Mouse (Mus musculus): ENCODE measurements around the gene Foxn2.
"Not testable (repeated sequence)": the region's sequence is repeated elsewhere in the genome, so short reads cannot be mapped to it uniquely, and the experiment has no call there.

The Foxn2 gene

DNA sequence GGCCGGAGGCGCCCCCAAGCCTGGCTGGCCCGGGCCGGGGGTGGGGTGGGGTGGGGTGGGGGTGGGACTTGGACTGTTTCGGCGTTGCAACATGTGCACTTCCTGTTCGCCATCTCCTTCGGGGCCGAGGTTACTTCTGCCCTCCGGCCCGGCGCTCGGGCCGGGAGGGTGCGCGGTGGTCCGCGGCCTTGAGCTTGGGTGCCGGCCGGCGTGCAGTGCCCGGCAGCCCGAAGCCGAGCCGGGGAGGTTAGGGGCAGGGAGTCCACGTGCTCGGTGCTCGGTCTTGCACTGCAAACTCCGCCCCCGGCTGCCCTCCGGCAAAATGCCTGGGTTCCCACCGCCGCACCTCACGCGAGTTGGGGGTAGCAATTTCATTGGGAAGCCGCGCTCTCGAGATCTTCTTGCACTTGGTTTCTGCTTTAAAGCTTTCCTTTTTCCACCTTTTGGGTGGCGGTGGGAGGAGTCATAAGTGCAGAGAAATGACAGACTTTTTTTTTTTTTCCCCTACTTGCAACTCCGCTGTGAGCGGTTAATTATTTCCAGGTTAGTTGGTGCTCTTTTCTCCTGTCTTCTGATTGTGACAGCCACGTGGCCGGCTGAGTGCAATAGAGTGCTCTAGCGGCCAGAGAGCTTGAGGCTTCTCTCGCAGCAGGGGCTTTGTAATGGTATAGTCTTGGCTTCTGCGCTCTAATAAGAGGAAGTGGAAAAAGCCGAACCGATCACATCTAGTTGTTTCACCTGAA is 1.1 kb downstream of the Foxn2 start:
- peak; percentile 87 for DNase-seq (ENCODE audit: extremely low spot score)

DNA sequence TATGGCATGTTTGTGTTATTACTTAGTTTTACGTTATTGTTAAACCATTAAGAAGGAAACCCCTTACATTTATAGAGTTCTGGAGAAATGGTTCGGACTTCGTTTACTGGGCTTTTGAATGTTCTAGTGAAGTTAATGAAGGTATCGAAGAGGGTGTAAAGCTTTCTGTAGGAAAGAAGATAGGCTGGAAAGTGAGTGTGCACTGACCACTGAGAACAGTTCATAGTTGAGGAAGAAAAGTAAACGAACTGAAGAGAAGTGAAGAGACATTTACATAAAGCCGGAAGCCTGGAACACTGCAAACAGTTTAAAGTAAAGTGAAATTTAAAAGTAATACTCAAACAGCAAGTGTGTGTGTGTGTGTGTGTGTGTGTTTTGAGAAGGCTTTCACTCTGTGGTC is 2.1 kb downstream of the Foxn2 start:
- no peak for DNase-seq (ENCODE audit: extremely low spot score)

DNA sequence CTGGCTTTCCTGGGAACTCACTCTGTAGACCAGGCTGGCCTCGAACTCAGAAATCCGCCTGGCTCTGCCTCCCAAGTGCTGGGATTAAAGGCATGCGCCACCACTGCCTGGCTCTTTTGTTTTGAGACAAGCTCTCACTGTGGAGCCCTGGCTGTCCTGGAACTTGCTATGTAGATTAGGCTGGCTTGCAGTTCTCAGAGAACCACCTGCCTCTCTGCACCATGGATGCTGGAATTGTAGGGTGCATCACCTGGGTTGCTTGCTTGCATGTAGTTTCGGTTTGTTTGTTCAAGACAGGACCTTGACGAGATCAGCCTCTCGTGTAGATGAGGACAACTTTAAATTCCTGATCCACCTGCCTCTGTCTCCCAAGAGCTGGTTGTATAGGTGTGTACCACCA is 2.7 kb downstream of the Foxn2 start:
- no peak for DNase-seq (ENCODE audit: extremely low spot score)

DNA sequence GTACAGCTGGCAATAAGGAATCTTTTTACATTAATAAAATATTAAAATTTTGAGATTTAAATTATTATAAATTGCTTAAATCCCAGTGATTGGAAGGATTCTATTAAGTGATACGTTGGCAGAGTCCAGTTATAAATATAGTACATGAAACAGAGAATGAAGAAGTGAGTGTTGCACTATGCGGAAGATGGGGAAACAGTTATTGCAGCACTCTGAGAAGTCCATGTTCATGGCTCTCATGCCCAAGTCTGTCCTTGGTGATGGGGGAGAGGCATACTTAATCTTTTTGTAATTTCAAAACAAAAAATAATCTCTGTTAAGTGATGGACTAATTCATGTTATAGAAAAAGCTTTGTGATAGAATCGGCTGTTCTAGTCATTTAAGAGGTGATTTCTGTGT is 17.6 kb downstream of the Foxn2 start:
- DNase-seq (ENCODE audit: extremely low spot score): no peak

DNA sequence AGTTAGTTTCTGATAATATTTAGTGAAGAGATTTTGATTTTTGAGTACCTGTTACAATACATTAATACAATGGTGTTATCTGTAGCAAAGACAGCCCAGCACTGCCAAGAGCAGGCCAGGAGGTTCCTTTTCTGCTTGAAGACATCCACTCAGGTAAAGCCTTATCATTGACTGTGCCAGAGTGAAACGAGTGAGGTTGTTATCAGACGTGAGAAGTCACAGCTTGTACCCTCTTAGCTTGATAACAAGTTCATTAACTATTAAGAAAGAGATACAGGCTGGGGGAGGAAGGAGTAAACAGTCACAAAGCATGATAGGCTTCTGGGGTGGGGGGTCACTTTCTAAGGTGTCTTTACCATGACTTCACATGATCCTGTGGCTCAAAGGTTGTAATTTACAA is 19.0 kb downstream of the Foxn2 start:
- DNase-seq (ENCODE audit: extremely low spot score): no peak

DNA sequence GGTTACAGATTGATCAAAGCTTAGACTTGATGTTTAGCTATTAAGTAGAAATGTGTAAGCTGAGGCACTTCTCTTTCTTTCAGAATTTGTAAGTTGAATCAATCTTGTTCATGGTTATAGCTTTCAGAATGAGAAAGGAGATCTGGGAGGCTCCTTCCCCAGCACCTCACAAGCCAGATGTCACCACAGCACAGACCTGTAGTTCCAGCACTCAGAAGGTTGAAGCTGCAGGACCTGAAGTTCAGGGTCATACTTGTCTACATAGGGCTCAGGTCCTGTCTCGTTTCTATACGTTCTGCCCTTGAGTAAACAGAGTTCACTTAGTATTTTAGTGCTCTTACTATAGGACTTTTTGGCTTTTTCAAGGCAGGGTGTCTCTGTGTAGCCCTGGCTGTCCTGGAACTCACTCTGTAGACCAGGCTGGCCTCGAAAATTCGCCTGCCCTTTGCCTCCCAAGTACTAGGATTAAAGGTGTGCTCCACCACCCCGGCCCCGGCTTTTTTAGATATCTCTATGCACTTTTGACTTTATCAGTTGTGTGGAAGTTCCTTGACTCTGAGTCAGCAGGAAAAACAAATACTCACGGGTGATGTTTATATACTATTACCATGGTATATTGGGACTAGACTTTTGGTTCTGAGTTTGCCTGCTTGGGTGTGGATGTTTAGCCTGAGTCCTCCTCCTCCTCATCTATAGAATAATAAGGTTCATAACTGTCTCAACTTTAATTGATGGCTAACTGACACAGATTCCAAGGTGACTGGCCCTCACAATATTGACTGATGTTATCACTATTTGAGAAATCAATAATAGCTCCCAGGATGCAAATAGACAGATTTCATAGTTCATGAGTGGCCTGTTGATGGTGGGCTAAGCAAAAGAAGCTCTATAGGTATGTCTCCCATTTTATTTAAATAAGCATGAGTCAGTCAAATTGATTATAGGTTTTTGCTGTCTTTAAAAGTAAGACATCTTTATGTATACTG is 19.7 kb downstream of the Foxn2 start:
- no peak for DNase-seq (ENCODE audit: extremely low spot score)

DNA sequence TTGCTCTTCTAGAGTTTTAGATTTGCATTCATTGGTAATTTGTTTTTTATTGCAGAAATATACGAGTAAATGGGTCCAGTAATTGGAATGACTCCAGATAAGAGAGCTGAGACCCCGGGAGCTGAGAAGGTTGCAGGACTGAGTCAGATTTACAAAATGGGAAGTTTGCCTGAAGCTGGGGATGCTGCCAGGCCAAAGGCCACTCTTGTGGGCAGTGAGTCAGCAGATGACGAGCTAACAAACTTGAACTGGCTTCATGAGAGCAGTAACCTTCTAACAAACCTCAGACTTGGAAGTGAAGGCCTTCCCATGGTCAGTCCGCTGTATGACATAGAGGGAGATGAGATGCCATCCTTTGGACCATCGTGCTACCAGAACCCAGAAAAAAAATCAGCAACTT is 22.1 kb downstream of the Foxn2 start:
- DNase-seq (ENCODE audit: extremely low spot score): no peak

DNA sequence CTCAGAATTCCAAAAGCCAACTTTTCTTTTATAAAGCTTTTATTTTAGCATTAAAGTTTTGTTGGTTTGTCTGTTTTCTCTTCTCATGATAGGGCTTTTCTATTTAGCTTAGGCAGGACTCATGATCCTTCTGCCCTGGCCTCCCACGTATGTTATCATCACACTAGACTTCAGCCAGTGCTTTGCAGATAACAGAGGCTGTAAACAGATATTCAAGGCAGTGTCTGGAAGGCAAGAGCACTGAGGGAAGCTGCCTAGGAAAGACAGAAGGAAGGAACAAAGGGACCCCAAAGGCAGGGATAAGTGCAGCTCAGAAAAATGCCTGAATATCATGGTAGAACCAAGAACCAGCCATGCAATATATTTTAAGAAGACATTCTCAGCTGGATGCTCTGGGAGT is 26.1 kb downstream of the Foxn2 start:
- no peak for DNase-seq (ENCODE audit: extremely low spot score)

DNA sequence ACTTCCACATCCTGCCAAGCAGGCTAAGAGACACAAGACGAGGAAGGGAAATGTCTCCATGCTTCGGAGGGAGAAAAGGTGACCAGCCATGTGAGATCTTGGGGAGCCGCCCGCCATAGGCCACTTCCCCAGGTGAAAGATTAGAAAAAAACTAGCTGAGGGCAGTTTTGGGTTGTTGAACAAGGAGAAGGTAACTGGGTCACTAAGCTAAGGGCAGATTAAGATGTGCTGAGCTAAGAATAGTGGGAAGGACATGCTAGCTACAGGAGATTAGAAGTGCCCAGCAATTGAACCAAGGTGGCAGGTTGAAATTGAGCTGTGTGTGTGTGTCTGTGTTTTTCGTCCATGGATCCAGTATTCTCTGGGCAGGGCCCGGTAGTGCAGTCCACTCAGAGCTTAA is 27.2 kb downstream of the Foxn2 start:
- DNase-seq (ENCODE audit: extremely low spot score): no peak

DNA sequence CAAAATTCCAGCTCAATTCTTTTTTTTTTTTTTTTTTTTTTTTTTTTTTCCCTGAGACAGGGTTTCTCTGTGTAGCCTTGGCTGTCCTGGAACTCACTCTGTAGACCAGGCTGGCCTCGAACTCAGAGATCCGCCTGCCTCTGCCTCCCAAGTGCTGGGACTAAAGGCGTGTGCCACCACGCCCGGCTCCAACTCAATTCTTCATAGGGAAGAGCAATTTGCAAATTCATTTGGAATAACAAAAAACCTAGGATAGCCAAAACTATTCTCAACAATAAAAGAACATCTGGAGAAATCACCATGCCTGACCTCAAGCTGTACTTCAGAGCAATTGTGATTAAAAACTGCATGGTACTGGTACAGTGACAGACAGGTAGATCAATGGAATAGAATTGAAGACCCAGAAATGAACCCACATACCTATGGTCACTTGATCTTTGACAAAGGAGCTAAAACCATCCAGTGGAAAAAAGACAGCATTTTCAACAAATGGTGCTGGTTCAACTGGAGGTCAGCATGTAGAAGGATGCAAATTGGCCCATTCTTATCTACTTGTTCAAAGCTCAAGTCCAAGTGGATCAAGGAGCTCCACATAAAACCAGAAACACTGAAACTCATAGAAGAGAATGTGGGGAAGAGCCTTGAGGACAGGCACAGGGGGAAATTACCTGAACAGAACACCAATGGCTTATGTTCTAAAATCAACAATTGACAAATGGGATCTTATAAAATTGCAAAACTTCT is 28.3 kb downstream of the Foxn2 start:
- DNase-seq (ENCODE audit: extremely low spot score): not testable (repeated sequence)

DNA sequence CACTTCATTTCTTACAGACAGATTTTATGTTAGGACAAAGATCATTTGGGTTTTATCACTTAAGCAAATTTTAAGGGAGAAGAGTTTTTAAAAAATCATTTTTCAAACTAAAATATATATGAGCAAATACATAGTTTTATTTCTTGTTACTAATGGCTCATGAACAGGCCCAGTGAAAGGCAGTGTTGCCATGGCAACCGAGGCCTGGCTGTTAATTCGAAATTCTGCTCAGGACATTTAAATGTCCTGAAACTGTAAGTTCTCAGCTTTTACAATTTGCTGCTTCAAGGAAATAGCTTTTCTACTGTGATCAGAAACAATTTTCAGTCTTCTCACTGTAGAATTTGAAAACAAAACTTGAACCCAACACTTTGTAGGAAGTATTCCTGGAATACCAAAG is 33.3 kb downstream of the Foxn2 start:
- DNase-seq (ENCODE audit: extremely low spot score): no peak

DNA sequence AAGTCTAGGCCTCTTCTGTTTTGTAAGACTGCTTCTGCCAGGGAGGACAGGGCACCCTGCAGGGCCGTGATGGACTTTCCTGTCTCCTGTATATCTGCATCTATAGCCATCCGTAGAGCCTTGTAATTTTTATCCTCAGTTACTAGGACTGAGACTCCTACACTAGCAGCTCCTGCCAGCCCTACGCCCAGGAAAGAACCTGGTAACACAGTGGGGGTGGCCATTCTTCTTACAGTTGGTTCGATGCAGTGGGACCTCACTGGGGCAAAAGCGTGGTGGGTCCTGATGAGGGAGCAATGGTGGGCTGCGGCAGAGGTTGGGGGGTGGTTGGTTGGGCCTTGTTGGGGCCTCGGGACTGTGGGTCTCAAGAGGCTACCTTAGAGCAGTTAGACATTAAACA is 36.7 kb downstream of the Foxn2 start:
- DNase-seq (ENCODE audit: extremely low spot score): no peak

DNA sequence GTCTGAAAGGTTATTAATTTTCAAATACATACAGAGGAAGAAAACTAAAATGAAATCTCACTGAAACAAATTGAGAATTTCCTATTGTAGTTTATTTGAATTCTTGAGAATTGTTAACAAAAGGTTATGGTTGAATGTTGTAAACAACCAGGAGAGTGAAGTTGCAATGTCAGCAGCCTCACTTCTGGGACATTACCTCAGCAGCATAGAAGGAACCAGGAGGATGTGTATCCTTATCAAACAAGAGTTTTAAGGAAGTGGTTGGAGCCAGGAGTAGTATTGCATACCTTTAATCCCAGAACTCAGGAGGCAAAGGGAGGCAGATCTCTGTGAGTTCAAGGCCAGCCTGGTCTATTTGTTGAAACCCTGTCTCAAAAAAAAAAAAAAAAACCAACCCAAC is 37.2 kb downstream of the Foxn2 start:
- DNase-seq (ENCODE audit: extremely low spot score): no peak

DNA sequence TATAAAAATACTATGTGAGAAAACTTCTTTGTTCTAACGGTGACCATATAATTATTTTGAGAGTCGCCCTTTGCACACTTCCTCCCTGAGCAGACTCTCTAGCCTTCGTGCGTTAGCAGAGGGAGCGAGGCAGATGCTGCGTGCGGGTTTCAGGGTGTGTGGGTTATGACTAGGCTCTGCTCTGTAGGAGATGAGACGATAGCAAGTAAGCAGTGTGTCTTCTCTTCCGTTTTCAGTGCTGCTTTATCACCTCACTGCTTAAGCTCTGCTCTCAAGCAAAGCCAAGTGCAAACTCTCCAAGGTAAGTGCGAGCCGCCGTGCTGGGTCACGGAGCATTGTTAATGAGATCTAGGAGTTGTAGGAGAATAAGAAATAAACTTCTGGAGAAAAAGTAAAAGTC is 38.5 kb downstream of the Foxn2 start:
- no peak for DNase-seq (ENCODE audit: extremely low spot score)

DNA sequence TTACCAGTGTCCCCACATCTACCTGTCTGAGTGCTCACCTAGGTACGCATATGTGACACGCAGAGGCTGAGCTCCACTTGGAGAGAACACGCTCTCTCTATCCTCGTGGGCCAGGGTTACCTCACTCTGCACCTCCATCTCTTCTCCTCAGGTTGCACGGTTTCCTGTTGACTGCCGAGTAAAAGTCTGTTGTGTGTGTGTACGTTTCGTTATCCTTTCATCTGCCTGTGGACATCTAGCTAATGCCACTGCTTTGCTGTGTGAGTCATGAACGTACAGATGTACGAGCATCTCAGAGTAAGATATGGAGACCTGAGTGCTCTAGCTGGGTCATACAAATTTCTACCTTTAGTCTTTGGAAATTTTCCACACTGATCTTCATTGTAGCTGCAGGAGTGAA is 39.9 kb downstream of the Foxn2 start:
- DNase-seq (ENCODE audit: extremely low spot score): no peak

DNA sequence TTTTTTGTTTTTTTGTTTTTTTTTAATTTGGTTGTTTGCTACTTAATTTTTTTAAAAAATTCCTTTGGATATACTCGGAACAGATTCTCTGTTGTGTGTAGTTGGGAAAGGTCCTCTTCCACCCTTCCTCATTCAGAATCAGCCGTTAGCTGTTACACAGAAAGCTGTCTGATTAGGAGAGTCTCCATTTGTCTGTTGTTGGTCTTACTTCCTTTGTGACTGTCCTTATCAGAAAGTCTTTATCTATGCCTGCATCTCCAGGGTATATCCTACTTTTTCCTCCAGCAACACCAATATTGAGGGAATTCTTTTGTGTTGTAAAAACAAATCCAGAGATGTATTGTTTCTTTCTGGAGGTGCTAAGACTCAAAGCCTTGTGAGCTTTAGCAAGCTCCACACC is 40.6 kb downstream of the Foxn2 start:
- DNase-seq (ENCODE audit: extremely low spot score): no peak

DNA sequence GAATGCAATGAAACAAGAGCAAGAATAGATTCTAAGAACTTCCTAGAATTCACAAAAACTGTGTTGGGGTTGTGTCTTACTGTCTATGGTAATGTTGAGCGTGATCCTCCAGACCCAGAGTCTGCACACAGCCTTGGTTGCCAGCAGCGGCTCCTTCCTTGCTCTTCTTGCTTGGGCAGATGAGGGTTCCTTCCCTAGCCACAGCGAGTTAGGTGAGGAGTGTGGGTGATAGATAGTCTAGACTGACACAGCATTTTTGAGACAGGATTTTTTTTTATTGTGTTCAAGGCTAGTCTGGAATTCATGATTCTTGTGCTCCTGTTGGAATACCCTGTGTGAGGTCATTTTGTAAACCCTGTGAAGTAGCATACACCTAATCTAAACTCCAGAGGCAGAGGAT is 41.1 kb downstream of the Foxn2 start:
- no peak for DNase-seq (ENCODE audit: extremely low spot score)

DNA sequence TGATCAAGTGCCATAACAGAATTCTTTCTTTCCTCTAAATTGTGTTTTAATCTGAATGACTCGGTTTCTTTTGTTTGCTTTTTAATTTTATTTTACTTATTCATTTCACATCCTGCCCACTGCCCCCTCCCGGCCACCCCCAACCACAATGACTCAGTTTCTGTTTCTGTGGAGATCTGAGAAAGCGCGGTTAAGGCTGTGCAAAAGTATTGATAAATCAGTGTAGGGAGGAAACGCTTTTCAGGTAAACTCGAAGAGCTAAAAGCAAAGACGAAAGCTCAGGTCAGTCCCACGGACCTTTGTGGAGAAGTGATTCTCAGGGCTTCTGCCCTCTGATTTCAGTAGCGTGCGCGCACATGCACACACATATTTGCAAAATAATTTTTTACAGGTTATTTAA is 44.0 kb downstream of the Foxn2 start:
- no peak for DNase-seq (ENCODE audit: extremely low spot score)

DNA sequence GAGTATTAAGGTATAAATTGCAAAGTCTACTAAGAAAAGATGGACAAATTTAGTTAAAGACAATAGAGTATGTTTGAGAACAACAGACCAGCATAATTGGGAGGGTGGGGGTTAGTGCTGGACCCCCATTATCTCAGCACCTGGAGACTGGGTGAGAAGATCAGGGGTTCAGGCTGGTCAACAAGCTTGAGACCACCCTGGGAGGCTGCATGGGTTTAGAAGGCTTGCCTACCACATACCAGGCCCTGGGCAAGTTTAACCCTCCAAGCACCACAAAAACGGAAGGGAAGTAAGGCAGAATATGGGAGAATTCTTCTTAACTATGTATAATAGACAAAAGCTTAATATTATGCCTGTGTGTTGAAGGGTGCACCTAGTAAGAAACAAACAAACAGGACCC is 44.4 kb downstream of the Foxn2 start:
- no peak for DNase-seq (ENCODE audit: extremely low spot score)

DNA sequence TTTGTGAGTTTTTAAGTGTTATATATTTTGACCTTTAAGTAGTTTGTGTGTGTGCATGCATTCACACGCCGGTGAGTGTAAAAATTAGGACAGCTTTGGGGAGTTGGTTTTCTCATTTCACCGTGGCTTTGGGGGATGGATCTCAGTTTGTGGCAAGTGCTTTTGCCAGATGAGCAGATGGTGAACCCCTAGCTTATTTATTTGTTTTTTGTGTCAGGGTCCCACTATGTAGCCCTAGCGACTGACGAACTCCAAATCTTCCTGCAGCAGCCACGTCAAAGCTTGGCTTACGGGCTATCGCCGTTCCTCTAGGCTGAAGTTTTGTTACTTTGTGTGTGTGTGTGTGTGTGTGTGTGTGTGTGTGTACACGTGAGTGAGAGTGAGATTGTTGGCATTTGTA is 50.0 kb downstream of the Foxn2 start:
- no peak for DNase-seq (ENCODE audit: extremely low spot score)

DNA sequence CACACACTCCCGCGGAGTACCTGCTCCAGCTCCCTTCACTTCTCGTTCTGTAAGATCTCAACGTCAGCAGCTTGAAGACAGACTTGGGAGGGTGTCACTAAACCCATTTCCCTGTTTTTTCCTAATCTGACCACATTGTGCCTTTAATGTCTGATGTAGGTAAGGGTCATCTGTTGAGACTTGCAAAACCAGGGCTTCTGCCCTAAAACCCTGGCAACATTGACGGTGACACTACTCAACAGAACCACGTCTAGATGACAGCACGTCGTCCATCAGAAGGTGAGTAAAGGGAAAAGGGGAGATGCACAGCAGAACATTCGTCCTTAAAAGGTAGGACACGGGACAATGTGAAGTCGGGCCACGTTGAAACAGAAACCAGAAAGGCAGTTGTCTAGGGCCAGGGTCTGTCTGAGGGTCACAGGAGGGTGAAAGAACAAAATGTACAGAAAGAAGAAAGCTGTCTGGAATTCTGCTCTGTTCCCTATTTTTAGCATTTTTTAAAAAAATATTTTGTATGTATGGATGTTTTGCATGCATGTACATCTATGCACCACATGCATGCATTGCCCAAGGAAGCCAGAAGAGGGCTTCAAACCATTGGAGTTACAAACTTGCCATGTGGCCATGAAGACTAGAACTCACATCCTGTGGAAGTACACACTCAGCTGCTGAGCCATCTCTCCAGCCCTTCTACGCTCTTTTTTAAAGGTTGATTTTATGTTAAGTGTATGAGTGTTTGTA is 51.0 kb downstream of the Foxn2 start:
- DNase-seq (ENCODE audit: extremely low spot score): no peak

DNA sequence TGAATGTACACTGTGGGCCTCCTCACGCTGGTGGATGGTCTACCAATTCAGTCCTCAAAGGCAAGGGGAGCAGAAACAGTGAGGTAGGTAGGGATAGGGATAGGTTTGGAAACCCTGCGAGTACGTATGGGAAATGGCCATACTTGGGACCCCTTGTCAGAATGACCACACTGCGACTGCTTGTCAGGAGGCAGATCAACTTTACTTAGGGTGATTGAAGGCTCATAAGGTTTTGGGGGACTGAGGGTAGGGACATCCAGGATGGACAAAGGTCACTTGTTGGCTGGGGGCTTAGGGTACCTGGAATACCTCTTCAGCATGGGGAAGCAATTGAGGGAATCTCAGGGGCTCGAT is 51.6 kb downstream of the Foxn2 start:
- DNase-seq (ENCODE audit: extremely low spot score): no peak

Measured in embryo, embryonic 9.5 days (tissue).